Mouse (Mus musculus): Measurements from ENCODE around the gene Ccdc3.

DNA sequence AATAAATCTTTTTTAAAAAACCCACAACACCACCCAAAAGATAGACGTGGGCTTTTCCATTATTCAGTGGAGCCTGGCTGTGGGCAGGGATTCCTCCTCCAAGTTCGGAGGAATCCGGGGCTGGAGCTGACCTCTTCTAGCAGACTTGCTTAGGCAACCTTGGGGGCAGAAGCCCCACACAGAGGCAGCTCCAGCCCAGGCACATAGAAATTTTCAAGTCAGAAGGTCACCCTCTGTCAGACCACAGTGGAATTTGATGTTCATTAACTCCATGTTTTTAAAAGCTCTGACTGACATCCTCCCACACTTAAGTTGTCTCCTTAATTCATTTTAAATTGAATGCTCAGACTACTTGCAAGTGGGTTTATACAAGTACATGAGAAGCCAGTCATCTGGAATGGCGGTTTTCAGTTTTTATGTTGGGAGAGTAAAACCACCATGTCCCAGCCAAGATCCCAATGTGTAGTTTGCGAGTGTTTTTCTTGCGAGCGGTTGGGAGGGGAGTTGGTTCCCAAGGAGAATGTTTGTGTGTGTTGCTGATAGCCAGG lies 63.3 kb downstream of the Ccdc3 start:
- TF ChIP-seq CTCF (IDR thresholded peaks at IDR 0.05; ENCODE audit: low read depth, low read length) (no peak), POLR2A (IDR thresholded peaks at IDR 0.05; ENCODE audit: borderline replicate concordance, low read depth, low read length) (no peak)

Measured in bone marrow macrophage, adult 2 months (primary cell).